Mouse (Mus musculus) G1E (cell line): Measurements from ENCODE around the gene Ilf2. TPM values are rescaled to one million over a fixed set of nuclear protein-coding genes. Genes with fewer than 3 reads are reported as not detected.

Source experiments
- ATAC-seq: 2 replicates; pipeline ENCODE4 v1.8.0; 2016; ENCODE audit warnings: mild to moderate bottlenecking; ENCODE audit not compliant: insufficient number of reproducible peaks, poor library complexity, low FRiP score, severe bottlenecking; ENCODE audit errors: extremely low read depth
- DNase-seq: peaks from one replicate; pipeline ENCODE4 v3.0.0; 2012; ENCODE audit warnings: low spot score
- H3K27me3 ChIP-seq: 2 replicates; pipeline ENCODE4 v1.6.1; 2012; ENCODE audit warnings: mild to moderate bottlenecking, low read length, inconsistent platforms; ENCODE audit not compliant: insufficient read depth
- H3K36me3 ChIP-seq: replicated peaks from 2 replicates; pipeline ENCODE3; 2012; ENCODE audit warnings: mild to moderate bottlenecking, inconsistent platforms
- H3K4me1 ChIP-seq: 2 replicates; pipeline ENCODE4 v1.6.1; 2012; ENCODE audit warnings: low read depth, low read length, inconsistent platforms, mixed read lengths; ENCODE audit not compliant: insufficient read depth
- H3K4me3 ChIP-seq: 2 replicates; pipeline ENCODE4 v1.5.1; 2012; ENCODE audit warnings: low read depth, mild to moderate bottlenecking, inconsistent platforms, low read length, moderate library complexity, mixed read lengths
- H3K9me3 ChIP-seq: replicated peaks from 2 replicates; pipeline ENCODE4 v1.6.1; 2012; ENCODE audit warnings: inconsistent platforms
- CTCF ChIP-seq: IDR thresholded peaks from 2 replicates; pipeline ENCODE4 v1.5.1; 2012; ENCODE audit warnings: low read depth, low read length, inconsistent platforms, mixed read lengths
- GATA1 ChIP-seq: IDR thresholded peaks from 2 replicates; pipeline ENCODE4 v1.6.1; 2012; ENCODE audit warnings: borderline replicate concordance, low read length, inconsistent platforms, mixed read lengths
- GATA2 ChIP-seq: IDR thresholded peaks from 2 replicates; pipeline ENCODE4 v1.6.1; 2012; ENCODE audit warnings: low read depth, low read length, inconsistent platforms, borderline replicate concordance
- POLR2AphosphoS5 ChIP-seq: IDR thresholded peaks from 2 replicates; pipeline ENCODE4 v1.6.1; 2012; ENCODE audit warnings: low read depth, low read length, inconsistent platforms; ENCODE audit not compliant: insufficient replicate concordance
- TAL1 ChIP-seq: conservative IDR thresholded peaks from 2 replicates; pipeline ENCODE4 v1.6.1; 2012; ENCODE audit warnings: low read depth, low read length, inconsistent platforms, mixed read lengths
- polyA plus RNA-seq: library from polyadenylated mRNA; stranded (reverse); fragments of >175 nt; gene quantifications from 2 replicates; pipeline ENCODE4 v1.2.3, GENCODE M21; 2012
- total RNA-seq, 2 experiments: library from RNA; stranded (forward) in 1 of 2; stranded (reverse) in 1 of 2; fragments of 200-1000 nt in 1 of 2; fragments of >200 nt in 1 of 2; fragmentation: Nextera tagmentation in 1 of 2; gene quantifications; 2 replicates each; pipeline ENCODE4 v1.2.3; 2014 to 2017

The Ilf2 gene
- total and polyA plus RNA-seq, 3 experiments, result 21.3 to 181 (median 100) TPM

GRCm38 (mm10) chr3:90433381-90434020 is 42.4 kb upstream of the Ilf2 start, which contains the start of gene Ints3:
Gene Ints3, minus strand, starts transcription at chr3:90433622.
- no peak for TF ChIP-seq GATA2
- no peak for TF ChIP-seq GATA1
- TF ChIP-seq TAL1, result no peak
- no peak for TF ChIP-seq CTCF
- TF ChIP-seq POLR2AphosphoS5, result no peak
- Histone ChIP-seq H3K9me3 (no peaks in the 10 kb centered on the region), H3K4me1 (peaks cover 48% of the 10 kb centered on the region), H3K27me3 (no peaks in the 10 kb centered on the region), H3K36me3 (peaks cover 22% of the 10 kb centered on the region), H3K4me3 (peak within 1 kb of the TSS; percentile 76)
- DNase-seq (peak; percentile 98), ATAC-seq (peak; percentile 99)

GRCm38 (mm10) chr3:90434073-90434730 is 41.7 kb upstream of the Ilf2 start:
- no peak for DNase-seq
- H3K4me3 ChIP-seq, result peak overlapping the region; percentile 76
- peaks cover 42% of the 10 kb centered on the region for H3K4me1 ChIP-seq
- no peaks in the 10 kb centered on the region for H3K27me3 ChIP-seq
- no peaks in the 10 kb centered on the region for H3K9me3 ChIP-seq
- TF ChIP-seq GATA1, result no peak
- no peak for TF ChIP-seq TAL1
- TF ChIP-seq CTCF, result no peak
- no peak for TF ChIP-seq POLR2AphosphoS5
- no peak for TF ChIP-seq GATA2
- peaks cover 16% of the 10 kb centered on the region for H3K36me3 ChIP-seq
- no peak for ATAC-seq

GRCm38 (mm10) chr3:90437131-90437530 is 38.8 kb upstream of the Ilf2 start:
- no peak for DNase-seq
- H3K4me1 ChIP-seq, result peaks cover 19% of the 10 kb centered on the region
- H3K4me3 ChIP-seq, result no peak overlapping the region
- TF ChIP-seq TAL1 (no peak), GATA1 (no peak), CTCF (no peak), GATA2 (no peak), POLR2AphosphoS5 (no peak)
- ATAC-seq, result no peak
- H3K27me3 ChIP-seq, result no peaks in the 10 kb centered on the region
- no peaks in the 10 kb centered on the region for H3K36me3 ChIP-seq
- no peaks in the 10 kb centered on the region for H3K9me3 ChIP-seq

- Histone ChIP-seq H3K27me3 (no peaks in the 10 kb centered on the region), H3K9me3 (no peaks in the 10 kb centered on the region), H3K4me3 (no peak overlapping the region), H3K4me1 (peaks cover 20% of the 10 kb centered on the region), H3K36me3 (no peaks in the 10 kb centered on the region)
- DNase-seq, result no peak
- TF ChIP-seq CTCF (no peak), GATA2 (no peak), POLR2AphosphoS5 (no peak), GATA1 (no peak), TAL1 (no peak)
- no peak for ATAC-seq
Observed at GRCm38 (mm10) chr3:90440756-90441155, 35.2 kb upstream of the Ilf2 start.

- no peak for DNase-seq
- no peaks in the 10 kb centered on the region for H3K27me3 ChIP-seq
- H3K4me1 ChIP-seq, result peaks cover 35% of the 10 kb centered on the region
Observed at GRCm38 (mm10) chr3:90443977-90444376, 31.9 kb upstream of the Ilf2 start.

GRCm38 (mm10) chr3:90445417-90446200 is 30.3 kb upstream of the Ilf2 start:
- TF ChIP-seq CTCF (no peak), POLR2AphosphoS5 (no peak), GATA1 (no peak)
- H3K36me3 ChIP-seq, result no peaks in the 10 kb centered on the region
- no peaks in the 10 kb centered on the region for H3K9me3 ChIP-seq
- no peaks in the 10 kb centered on the region for H3K27me3 ChIP-seq
- no peak for ATAC-seq
- peak overlapping the region; percentile 13; the same call in 1 of the 2 replicates for H3K4me3 ChIP-seq
- H3K4me1 ChIP-seq, result peaks cover 34% of the 10 kb centered on the region
- DNase-seq, result no peak

More at GRCm38 (mm10) chr3:90443977-90444376, 31.9 kb upstream of the Ilf2 start:
- H3K36me3 ChIP-seq, result no peaks in the 10 kb centered on the region
- ATAC-seq, result no peak
- no peak for TF ChIP-seq TAL1
- TF ChIP-seq GATA2, result no peak
- TF ChIP-seq CTCF, result no peak
- TF ChIP-seq POLR2AphosphoS5, result no peak
- H3K4me3 ChIP-seq, result no peak overlapping the region
- no peaks in the 10 kb centered on the region for H3K9me3 ChIP-seq
